Mouse (Mus musculus) ES-Bruce4 (cell line): Measurements from ENCODE around the gene Men1. TPM values are rescaled to one million over a fixed set of nuclear protein-coding genes. Genes with fewer than 3 reads are reported as not detected.
"Not testable (repeated sequence)": the region's sequence is repeated elsewhere in the genome, so short reads cannot be mapped to it uniquely, and the experiment has no call there.

Experiments used
- H3K27ac ChIP-seq: 2 replicates; pipeline ENCODE4 v1.5.1; 2012; ENCODE audit warnings: low read length, inconsistent platforms; ENCODE audit not compliant: insufficient read depth
- H3K27me3 ChIP-seq: 2 replicates; pipeline ENCODE4 v1.6.1; 2012; ENCODE audit warnings: mild to moderate bottlenecking, low read length, inconsistent platforms; ENCODE audit not compliant: control insufficient read depth, poor library complexity, insufficient read depth, severe bottlenecking
- H3K36me3 ChIP-seq: 2 replicates; pipeline ENCODE4 v1.6.1; 2012; ENCODE audit warnings: inconsistent platforms, mild to moderate bottlenecking, low read length, moderate library complexity; ENCODE audit not compliant: control insufficient read depth, poor library complexity, insufficient read depth, severe bottlenecking
- H3K4me1 ChIP-seq: one replicate; pipeline ENCODE4 v1.8.1; 2011; ENCODE audit warnings: low read length; ENCODE audit not compliant: control insufficient read depth, insufficient read depth
- H3K4me3 ChIP-seq: 2 replicates; pipeline ENCODE4 v1.5.1; 2011; ENCODE audit warnings: low read depth, mild to moderate bottlenecking, low read length
- H3K9ac ChIP-seq: 2 replicates; pipeline ENCODE4 v1.6.1; 2012; ENCODE audit warnings: low read depth, mild to moderate bottlenecking, inconsistent platforms; ENCODE audit not compliant: poor library complexity, severe bottlenecking
- H3K9me3 ChIP-seq: replicated peaks from 2 replicates; pipeline ENCODE4 v1.6.1; 2012; ENCODE audit warnings: mild to moderate bottlenecking, low read length, inconsistent platforms; ENCODE audit not compliant: control insufficient read depth, poor library complexity, insufficient read depth, severe bottlenecking
- CTCF ChIP-seq: IDR thresholded peaks from one replicate; pipeline ENCODE4 v1.8.1; 2011; ENCODE audit warnings: low read depth, low read length
- EP300 ChIP-seq: IDR thresholded peaks from 2 replicates; pipeline ENCODE4 v1.6.1; 2011; ENCODE audit warnings: low read depth, low read length; ENCODE audit not compliant: insufficient read depth
- POLR2A ChIP-seq: IDR thresholded peaks from one replicate; pipeline ENCODE4 v1.8.1; 2011; ENCODE audit warnings: low read length; ENCODE audit not compliant: insufficient read depth
- polyA plus RNA-seq: library from polyadenylated mRNA; stranded (reverse); fragments of >200 nt; gene quantifications from 2 replicates; pipeline ENCODE4 v1.2.4, GENCODE M21; 2011; ENCODE audit warnings: low read depth; ENCODE audit not compliant: missing spikeins, insufficient read depth, insufficient read length

The Men1 gene
- polyA plus RNA-seq, 1 experiment: 40.5 TPM

DNA sequence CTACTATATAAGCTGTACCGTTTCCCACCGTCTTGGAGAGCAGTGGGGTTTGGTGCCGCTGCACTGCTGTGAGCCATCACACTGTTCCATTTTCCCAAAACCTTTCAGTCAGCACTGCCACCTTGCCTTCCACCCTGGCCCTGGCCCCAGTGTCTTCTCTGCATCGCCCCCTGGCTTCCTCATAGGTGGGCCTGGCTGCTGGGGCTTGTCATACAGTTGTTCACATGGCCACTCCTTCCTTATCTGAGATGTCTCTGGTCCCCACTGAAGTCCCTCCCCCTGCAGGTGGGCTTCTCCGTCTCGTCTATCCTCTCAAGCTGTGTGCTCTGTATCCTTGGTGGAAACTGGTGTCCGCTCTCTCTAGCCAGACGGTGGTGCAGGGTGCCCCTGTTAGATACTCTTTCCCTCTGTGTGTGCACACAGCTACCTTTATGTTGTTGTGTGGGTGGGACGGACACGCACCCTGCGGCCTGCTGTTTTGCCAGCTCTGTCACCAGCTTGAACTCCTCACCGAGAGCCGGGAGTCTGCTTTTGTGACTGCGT is 45.0 kb upstream of the Men1 start:
- peak; percentile 42 for TF ChIP-seq CTCF
- TF ChIP-seq POLR2A: no peak
- TF ChIP-seq EP300: no peak
- peaks cover 3% of the 10 kb centered on the region; the same call in 1 of the 2 replicates for H3K36me3 ChIP-seq
- H3K27me3 ChIP-seq: no peaks in the 10 kb centered on the region
- H3K4me1 ChIP-seq: peaks cover 7% of the 10 kb centered on the region
- H3K27ac ChIP-seq: no peak overlapping the region; the same call in 1 of the 2 replicates
- H3K9me3 ChIP-seq: no peaks in the 10 kb centered on the region
- H3K4me3 ChIP-seq: no peak overlapping the region
- H3K9ac ChIP-seq: no peak overlapping the region

DNA sequence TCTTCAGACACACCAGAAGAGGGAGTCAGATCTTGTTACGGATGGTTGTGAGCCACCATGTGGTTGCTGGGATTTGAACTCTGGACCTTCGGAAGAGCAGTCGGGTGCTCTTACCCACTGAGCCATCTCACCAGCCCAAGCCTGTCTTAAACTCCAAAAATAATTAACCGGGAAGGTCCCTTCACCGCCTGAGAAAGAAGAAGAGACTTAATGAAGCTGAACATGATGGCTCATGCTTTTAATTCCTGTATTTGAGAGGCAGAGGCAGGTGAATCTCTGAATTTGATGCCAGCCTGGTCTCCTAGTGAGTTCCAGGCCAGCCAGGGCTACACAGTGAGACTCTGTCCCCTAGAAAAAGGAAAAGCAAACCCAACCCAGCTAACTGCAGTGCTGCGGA is 44.1 kb upstream of the Men1 start:
- peaks cover 10% of the 10 kb centered on the region for H3K36me3 ChIP-seq
- not testable (repeated sequence) for H3K4me3 ChIP-seq
- H3K27ac ChIP-seq: peak overlapping the region; percentile 83

DNA sequence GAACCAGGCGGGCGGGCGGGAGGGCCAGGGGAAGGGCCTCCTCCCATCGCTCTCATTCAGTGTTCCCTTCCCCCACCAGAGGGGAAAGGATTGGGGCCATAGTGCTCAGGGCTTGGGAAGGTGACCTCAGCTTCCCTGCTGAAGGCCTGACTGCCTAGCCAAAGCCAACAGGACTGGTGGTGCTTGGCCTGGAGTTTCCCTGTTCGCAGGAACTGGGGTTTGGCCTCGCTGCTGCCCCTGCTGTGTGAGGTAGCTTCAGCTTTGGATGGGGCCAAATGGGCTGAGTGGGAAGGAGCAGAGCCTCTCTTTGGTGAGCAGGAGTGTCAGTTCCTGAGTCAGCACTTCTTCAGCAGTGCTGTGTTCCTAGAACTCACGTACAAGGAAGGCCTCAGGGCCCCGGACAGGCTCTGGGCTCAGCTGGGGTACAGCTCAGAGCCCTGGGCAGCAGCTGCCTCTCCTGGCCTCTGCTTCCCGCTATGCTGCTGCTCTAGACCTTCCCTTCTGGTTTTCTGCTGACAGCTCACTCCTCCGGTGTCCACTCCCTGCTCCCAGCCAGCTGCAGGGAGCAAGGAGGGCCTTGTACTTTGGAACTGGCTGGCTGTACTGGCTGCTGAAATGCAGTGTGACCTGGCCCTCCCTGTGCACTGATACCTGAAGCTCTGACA is 43.5 kb upstream of the Men1 start:
- Histone ChIP-seq H3K4me3 (no peak overlapping the region), H3K27me3 (no peaks in the 10 kb centered on the region), H3K27ac (peak overlapping the region; percentile 7), H3K9me3 (no peaks in the 10 kb centered on the region), H3K4me1 (peaks cover 7% of the 10 kb centered on the region), H3K9ac (no peak overlapping the region), H3K36me3 (peaks cover 13% of the 10 kb centered on the region)
- TF ChIP-seq EP300: no peak
- TF ChIP-seq CTCF: no peak
- TF ChIP-seq POLR2A: no peak

More for the DNA sequence above, 44.1 kb upstream of the Men1 start:
- H3K27me3 ChIP-seq, H3K4me1 ChIP-seq, H3K9me3 ChIP-seq, H3K9ac ChIP-seq: not testable (repeated sequence)

DNA sequence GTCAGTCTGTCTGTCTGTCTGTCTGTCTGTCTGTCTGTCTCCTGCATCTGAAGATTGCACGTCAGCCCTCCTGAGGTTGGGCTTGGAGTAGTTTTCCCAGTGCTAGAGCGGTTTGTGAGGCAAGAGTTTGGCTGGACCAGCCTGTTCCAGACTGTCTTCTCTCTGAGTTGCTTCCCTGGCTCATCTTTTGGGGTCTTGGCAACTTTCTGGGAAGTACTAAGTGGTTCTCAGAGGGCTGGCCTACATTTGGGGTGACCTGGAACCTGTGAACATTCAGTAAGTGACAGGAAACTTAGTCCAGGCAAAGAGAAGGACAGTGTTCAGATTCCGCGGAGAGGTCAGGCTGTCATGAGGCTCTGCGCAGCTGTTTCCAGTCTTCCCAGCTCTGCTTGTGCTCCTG is 42.5 kb upstream of the Men1 start:
- H3K4me3 ChIP-seq: no peak overlapping the region
- H3K27me3 ChIP-seq: no peaks in the 10 kb centered on the region
- peaks cover 8% of the 10 kb centered on the region for H3K4me1 ChIP-seq
- H3K36me3 ChIP-seq: peaks cover 13% of the 10 kb centered on the region
- no peaks in the 10 kb centered on the region for H3K9me3 ChIP-seq
- H3K27ac ChIP-seq: no peak overlapping the region
- no peak for TF ChIP-seq POLR2A
- TF ChIP-seq EP300: no peak
- TF ChIP-seq CTCF: no peak
- H3K9ac ChIP-seq: no peak overlapping the region

DNA sequence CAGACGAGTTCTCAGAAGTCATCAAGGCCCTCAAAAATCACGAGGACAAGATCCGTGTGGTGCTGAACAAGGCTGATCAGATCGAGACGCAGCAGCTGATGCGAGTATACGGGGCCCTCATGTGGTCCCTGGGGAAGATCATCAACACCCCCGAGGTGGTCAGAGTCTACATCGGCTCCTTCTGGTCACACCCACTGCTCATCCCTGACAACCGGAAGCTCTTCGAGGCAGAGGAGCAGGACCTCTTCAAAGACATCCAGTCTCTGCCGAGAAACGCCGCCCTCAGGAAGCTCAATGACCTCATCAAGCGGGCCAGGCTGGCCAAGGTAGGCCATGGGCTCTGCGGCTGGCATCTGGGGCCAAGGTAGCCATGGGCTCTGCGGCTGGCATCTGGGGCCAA is 40.5 kb upstream of the Men1 start:
- no peak overlapping the region for H3K9ac ChIP-seq
- peaks cover 9% of the 10 kb centered on the region for H3K4me1 ChIP-seq
- TF ChIP-seq POLR2A (no peak), CTCF (no peak), EP300 (no peak)
- H3K4me3 ChIP-seq: no peak overlapping the region
- H3K27ac ChIP-seq: no peak overlapping the region
- no peaks in the 10 kb centered on the region for H3K27me3 ChIP-seq
- peaks cover 22% of the 10 kb centered on the region for H3K36me3 ChIP-seq
- no peaks in the 10 kb centered on the region for H3K9me3 ChIP-seq

DNA sequence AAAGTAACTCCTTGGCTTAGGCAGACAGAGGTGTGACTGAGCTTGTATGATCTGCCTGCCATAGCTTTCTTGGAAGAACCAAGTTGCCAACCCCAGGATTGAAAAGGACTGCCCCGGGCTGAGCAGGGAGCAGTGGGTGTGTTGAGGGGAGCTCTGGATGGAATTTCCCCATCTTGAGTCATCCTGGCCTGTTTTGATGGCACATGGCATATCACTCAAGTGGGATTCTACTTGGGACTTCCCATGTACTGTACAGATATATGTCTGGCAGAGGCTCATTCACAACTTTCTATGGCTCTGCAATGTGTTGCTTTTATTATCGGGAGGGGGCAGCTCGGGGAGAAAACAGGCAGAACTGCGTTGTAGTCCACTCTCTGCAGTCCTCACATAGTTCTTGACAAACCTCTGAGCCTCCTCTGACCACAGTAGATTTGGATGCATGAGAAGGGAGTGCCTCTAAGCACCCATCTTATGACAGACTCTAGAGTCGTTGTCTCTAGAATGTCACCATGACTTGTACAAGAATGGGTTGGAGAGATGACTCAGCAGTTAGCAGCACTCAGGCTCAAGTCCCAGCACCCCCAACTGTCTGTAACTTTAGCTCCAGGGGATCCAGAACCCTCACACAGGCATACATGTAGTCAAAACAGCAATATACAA is 38.1 kb upstream of the Men1 start:
- peaks cover 11% of the 10 kb centered on the region for H3K4me1 ChIP-seq
- no peak overlapping the region for H3K4me3 ChIP-seq
- H3K9ac ChIP-seq: no peak overlapping the region
- H3K36me3 ChIP-seq: peaks cover 22% of the 10 kb centered on the region
- TF ChIP-seq POLR2A (no peak), CTCF (no peak), EP300 (no peak)
- 0 out of 2 replicates have a peak overlapping the region, but pooled peaks have one; percentile 22 for H3K27ac ChIP-seq
- no peaks in the 10 kb centered on the region for H3K9me3 ChIP-seq
- H3K27me3 ChIP-seq: no peaks in the 10 kb centered on the region
